Mouse (Mus musculus): Measurements from ENCODE around the gene Prrg2. TPM values are rescaled to one million over a fixed set of nuclear protein-coding genes. Genes with fewer than 3 reads are reported as not detected.
"Not testable (repeated sequence)": the region's sequence is repeated elsewhere in the genome, so short reads cannot be mapped to it uniquely, and the experiment has no call there.

The Prrg2 gene
- total RNA-seq, 2 experiments from 2014 or later = 5.4 to 7.4 TPM

DNA sequence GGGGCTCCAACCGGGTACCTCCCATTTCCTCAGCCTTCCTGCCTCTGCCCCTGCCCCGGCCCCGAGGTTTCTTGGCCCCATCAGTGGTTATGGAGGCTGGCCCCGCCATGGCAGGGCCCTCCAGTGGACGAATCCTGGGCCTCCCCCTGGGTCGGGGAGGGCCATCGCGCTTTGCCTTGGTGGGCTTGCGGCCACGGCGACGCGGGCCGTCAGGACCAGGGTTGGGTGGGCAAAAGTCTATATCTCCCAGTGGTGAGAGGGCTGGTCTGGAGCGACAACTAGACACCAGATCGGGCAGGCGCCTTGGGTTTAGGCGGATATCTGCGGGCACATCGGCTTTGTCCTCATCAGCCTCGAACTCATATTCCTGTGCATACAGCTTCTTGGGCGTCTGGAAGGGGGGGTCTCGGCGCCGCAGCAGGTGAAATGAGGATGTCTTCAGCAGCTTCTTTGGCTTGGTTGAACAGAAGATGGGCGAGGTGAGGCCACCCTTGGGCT lies 15.6 kb downstream of the Prrg2 start:
- intact Hi-C loops (cut with DNase I) = no loop called here
- no peak for DNase-seq (ENCODE audit: low spot score in 2 of 2)

DNA sequence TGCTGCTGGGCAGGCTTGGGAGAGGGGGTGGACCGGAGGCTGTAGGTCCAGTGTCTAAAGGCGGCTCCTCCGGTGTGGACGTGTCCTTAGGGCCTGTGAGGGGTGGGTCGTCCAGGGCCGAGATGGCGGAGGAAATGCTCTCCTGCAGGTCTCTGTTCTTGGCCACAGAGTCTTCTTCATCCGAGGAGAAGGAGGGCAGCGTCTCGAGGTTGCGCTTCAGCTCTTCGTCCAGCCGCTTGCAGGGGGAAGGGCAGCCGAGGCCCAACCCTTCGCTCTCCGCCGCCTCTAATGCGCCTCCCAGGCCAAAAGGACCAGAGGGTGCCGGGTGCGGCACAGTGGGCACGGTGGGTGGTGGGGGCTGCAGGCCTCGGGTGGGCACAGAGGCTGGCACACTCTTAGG lies 16.7 kb downstream of the Prrg2 start:
- intact Hi-C loops (cut with DNase I) = no loop called here
- no peak for DNase-seq (ENCODE audit: low spot score in 2 of 2)

DNA sequence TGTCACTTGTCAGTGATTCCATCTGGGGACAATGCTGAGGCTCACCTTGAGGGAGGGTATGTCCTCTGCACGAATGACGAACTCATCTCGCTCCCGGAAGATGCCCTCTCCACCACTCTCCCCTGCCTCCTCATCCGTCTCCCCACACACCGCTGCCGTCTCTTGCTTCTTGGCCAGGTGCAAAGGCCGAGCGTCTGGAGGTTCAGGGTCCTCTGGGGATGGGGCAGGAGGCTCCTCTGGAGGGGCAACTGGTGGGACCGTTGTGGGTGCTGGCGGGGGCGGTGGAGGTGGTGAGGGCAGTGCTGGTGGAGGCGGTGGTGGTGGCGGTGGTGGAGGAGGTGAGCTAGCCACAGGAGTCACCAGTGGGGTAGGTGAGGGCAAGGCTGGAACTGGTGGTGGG lies 19.2 kb downstream of the Prrg2 start:
- no peak for DNase-seq (ENCODE audit: low spot score in 2 of 2)
- intact Hi-C loops (cut with DNase I) = no loop called here

DNA sequence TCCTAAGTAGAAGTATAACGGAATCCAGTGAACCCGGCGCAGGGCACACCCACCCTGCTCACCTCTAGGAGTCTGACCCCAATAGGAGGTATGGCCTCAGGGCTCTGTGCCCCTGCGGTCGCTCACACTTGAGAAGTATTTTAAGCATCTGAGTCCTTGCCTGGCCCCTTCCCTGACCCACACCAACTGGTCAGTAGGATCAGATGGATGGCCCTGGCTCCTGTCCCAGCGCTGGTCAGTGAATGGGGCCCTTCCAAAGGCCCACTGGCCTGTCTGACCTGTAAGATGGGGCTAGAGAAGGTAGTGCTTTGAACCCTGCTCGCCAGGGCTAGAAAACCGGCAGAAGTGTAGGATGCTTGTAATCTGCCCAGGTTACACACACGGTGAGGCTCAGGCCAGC lies 21.6 kb downstream of the Prrg2 start:
- intact Hi-C loops (cut with DNase I) = no loop called here
- no peak for DNase-seq (ENCODE audit: low spot score in 2 of 2)

DNA sequence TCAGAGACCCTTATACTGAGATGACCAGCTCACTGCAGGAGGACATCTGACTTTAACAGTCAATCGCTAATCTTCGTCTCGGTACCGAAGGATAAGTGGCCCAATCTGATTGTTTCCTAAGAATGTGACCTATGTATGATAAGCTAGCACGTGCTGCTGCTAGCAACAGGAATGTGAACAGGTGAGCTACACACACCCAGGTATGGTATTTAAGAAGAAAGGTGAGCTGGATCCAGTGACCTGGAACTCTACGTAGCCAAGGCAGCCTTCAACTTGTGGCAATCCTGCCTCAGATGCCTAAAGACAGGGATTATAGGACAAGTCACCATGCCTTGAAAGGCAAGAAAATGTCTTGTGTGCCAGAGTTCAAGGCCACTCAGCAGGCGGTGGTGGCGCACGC lies 24.1 kb downstream of the Prrg2 start:
- intact Hi-C loops (cut with DNase I) = no loop called here
- no peak for DNase-seq (ENCODE audit: low spot score in 2 of 2)

DNA sequence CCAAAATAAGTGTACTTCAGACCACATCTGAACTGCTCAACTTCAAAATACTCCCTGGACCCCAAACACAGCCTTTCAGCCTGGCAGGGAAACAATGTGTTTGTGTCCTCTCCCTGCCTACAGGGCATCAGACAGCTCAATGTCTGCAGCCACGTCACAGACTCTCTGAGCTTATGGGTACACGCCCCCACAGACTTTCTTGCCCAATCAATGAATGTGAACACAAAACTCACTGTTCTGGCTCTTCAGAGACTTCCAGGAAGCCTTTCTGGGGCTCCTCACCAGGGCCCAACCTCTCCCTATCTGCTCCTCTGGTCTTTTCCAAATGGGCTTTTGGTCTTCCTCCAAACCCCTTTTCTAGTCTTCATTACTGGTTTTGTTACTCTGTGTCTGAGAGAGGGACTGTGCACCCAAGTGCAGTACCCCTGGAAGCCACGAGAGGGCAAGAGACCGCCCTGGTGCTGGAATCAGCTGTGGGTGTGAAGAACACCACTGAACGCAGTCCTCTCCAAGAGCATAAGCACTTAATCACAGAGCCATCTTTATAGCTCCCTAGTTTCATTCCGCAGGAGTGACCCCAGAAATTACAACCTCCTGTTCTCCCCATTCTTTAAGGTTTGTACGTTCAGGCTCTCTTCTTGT lies 24.6 kb downstream of the Prrg2 start:
- DNase-seq (ENCODE audit: low spot score in 2 of 2) = no peak
- intact Hi-C loops (cut with DNase I) = no loop called here

DNA sequence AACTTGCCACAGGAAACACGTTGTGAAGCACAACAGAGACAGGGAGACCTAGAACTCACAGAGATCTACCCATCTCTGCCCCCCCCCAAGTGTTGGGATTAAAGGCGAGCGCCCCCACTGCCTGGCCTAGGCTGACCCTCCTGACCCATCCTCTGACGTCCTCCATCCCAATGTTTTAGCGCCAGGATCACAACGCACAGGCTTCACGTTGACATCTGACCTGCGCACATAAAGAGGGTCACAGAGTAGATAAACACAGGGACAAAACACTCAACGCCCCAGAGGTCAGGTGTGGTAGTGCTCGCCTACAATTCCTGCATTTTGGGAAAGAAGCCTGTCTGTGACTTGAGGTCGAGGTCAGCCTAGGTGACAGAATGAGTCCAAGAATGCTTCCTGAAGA lies 25.8 kb downstream of the Prrg2 start:
- intact Hi-C loops (cut with DNase I) = no loop called here
- DNase-seq (ENCODE audit: low spot score in 2 of 2) = no peak

DNA sequence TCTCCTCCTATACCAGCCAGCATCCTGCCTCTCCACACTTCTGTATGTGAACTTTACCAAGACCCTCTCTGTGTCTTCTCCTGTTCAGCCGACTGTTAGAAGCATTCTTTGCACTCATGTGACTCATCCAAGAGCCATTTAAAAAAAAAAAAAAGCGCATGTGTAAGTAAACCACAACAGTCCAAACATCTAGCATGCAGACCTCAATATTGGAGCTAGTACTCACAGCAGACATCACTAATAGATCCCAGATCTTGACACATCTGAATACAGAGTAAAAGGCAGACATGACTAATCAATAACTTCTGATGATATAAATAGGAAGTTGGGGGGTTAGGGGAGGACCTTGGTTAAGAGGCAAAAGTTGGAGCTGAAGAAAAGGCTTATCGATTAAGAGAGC lies 26.8 kb downstream of the Prrg2 start:
- DNase-seq (ENCODE audit: low spot score in 2 of 2) = no peak
- intact Hi-C loops (cut with DNase I) = no loop called here

DNA sequence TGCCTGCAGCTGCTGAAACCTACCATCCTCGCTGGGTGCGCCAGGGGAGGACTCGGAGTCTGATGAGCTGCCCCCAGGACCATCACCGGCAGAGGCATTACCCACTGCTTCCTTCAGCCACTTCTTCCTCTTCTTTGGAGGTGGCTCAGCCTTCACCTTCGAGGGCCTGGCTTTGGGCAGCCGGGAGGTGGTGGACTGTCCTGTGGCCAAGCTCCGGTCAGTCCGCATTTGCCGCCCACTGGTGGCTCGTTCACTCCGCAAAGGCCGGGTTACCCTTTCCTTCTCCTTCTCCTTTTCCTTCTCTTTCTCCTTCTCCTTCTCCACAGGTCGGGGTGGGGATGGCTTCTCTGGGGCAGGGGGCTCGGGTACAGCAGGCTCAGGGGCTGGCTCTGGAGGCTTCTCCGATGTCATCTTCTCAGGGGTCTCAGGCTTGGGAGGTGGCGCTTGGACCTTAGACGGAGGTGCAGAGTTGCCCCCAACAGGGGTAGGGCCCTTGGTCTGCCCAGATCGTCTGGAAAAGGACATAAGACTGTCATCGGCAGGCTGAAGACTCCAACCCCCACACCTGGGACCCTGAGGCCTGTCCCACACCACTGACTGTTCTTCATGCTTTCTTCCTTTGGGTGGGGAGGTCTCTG lies 28.6 kb downstream of the Prrg2 start:
- intact Hi-C loops (cut with DNase I) = no loop called here

DNA sequence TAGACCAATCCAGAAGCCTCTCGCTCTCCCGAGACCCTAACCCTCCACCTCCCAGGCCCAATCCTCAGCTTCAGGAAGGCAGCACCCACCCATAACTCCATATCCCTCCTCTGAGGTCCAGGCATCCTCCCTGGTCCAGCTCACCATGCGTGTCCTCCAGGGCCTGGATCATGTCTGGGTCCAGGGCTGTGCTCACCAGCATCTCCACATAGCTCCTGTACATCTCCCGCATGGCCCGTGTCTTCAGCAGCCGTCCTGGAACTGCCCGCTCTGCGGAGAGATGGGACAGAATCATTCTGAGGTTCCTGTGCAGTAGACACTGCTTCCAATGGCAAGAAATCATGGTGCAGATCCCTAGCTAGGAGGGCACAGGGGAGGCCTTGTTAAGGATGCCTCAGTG lies 31.6 kb downstream of the Prrg2 start:
- intact Hi-C loops (cut with DNase I) = no loop called here
- DNase-seq (ENCODE audit: low spot score in 2 of 2) = no peak

More for the DNA sequence above, 28.6 kb downstream of the Prrg2 start:
- DNase-seq (ENCODE audit: low spot score in 2 of 2) = no peak

DNA sequence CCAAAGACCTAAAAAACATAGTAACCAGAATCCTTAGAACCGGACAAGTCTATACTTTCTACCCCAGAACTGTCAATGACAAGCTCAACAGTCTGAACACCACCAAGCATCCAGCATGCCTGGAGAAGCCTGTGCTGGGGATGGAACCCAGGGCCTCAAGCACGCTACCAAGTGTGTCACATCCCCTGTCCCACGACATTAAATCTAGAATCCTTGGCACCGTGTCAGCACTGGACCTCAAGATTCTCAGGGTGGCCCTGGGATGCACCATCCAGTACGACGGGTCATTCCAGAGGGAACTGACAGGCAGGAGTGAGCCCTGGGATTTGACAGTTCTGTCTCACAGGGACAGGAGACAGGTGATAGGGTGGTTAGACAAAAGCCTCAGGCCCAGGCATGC lies 32.5 kb downstream of the Prrg2 start:
- DNase-seq (ENCODE audit: low spot score in 2 of 2) = no peak
- intact Hi-C loops (cut with DNase I) = no loop called here

DNA sequence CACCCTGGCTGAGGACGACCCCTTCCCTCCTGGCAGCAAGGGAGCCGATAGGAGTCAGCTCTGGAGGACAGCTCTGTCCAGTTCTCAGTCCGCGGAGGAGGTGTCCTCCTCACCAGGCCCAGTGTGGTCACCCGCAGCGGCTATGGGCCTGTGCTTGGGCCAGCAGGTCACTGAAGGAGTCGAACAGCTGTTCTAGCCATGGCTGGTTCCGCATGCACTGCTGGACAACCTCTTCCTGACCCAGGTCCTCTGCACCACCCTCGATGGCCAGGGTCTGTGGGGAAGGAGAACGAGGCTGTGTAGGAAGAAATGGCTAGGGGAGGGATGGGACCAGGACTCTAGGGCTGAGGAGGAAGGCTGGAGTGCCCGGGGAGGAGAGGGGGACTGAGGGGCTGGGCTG lies 34.1 kb downstream of the Prrg2 start:
- DNase-seq (ENCODE audit: low spot score in 2 of 2) = no peak
- intact Hi-C loops (cut with DNase I) = no loop called here

DNA sequence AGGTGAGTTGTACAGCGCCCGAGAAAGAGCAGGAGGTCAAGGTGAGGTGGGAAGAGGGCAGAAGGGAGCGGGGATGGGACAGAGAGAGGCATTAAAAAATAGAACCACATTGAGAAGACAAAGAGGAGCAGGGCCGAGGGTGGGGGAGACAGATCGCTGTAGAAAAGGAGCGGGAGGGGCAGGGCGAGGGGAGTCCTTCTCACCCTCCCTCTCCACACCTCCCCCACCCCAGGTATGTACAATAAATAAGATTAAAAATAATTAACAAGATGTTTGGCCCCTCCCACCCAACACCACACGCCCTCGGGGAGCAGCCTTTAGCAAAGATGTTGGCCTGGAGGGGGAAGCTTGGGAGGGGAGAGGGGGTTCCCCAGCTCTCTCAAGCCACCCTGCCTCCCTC lies 34.7 kb downstream of the Prrg2 start:
- intact Hi-C loops (cut with DNase I) = no loop called here
- no peak for DNase-seq (ENCODE audit: low spot score in 2 of 2)

DNA sequence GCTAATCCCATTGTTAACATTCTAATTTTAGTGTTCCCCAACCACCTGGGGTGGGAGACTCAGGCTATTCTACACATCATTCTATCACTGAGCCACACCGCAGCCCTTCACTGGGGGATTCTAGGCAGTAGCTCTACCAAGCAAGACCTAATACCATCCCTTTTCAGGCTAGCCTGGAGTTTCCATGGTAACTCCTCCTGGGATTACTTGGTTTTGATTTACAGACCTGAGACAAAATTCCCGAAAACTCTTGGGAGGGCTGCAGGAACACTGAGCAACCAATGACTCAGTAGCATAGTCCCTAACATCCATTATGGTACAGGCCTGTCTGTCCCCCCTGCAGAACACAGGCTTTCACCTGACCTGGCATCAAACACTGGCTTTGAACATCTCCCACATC lies 36.2 kb downstream of the Prrg2 start:
- intact Hi-C loops (cut with DNase I) = no loop called here
- no peak for DNase-seq (ENCODE audit: low spot score in 2 of 2)

DNA sequence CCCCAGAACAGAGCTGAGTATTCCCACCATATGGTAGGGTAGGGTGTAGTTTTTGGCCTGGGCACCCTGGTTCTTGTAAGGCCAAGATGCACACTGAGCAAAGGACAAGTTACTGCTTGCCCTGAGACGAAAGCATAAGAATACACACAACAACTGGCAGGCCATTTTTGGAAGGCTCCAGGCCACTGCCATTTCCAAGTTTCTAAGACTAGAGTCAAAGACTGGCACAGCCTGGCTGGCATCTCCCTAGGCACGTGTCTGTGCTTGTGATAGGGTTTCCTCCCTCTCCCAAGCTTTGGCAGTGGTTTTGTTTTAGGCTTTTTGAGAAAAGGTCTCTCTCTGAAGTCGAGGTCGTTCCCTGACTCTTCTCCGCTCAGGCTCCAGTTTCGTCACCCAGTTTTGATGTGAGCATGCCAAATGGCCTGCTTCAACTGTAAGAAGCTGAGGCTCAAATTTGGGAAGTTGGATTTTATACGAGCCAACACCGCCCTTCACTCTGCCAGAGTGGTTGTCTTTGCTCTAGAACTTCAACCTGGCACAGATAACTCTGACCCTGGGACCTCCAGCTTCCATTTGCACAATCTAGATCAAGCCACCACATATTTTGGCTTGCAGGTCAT lies 36.8 kb downstream of the Prrg2 start:
- no peak for DNase-seq (ENCODE audit: low spot score in 2 of 2)
- intact Hi-C loops (cut with DNase I) = no loop called here

DNA sequence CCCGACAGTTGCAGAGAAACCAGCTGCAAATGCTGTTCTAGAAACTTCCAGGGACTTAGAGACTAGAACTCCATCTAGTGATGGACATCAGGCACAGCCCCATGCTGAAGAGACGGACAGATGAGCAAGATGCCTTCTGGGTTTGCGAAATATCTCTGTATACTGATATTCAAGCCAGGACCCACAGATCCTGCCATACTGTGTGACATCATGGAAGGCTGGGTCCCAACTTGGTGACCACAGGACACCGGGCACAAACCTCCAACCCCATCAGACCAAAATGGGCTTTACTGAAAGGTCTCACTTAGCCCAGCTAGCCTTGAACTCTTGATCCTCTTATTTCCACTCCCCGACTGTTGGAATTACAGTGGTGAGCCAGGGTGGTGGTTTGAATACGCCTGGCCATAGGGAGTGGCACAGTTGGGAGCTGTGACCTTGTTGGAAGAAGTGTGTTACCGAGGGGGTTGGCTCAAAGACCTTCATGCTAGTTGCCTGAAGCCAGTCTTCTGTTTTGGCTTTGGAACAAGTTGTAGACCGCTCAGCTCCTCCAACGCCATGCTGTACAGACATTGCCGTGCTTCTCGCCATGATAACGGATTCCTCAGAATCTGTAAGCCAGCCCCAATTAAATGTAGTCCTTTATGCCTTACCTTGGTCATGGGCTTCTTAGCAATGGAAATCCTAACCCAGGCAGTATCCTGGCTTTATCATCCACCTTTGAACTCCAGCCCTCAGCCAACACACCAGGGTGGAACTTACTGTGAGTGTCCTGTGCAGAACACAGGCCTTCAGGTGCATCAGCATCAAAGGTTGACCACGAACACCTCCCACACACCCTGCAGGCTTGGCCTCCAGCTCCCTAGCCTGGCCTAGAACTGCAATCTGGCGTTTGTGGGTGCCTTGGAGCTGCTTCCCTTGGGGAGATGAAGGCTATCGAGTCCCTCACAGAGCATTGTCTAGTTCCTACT lies 37.9 kb downstream of the Prrg2 start:
- DNase-seq (ENCODE audit: low spot score in 2 of 2) = no peak
- intact Hi-C loops (cut with DNase I) = no loop called here

DNA sequence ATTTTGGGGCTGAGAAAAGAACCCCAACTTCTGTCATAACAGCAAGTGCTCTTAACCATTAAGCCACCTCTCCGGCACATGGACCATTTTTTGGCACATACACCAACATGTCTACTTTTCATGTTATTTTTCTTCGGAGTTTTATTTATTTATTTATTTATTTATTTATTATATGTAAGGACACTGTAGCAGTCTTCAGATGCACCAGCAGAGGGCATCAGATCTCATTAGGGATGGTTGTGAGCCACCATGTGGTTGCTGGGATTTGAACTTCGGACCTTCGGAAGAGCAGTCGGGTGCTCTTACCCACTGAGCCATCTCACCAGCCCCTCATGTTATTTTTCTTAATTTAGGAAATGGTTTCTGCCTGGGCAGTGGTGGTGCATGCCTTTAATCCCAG lies 38.8 kb downstream of the Prrg2 start:
- intact Hi-C loops (cut with DNase I); DNase-seq (ENCODE audit: low spot score in 2 of 2): not testable (repeated sequence)

DNA sequence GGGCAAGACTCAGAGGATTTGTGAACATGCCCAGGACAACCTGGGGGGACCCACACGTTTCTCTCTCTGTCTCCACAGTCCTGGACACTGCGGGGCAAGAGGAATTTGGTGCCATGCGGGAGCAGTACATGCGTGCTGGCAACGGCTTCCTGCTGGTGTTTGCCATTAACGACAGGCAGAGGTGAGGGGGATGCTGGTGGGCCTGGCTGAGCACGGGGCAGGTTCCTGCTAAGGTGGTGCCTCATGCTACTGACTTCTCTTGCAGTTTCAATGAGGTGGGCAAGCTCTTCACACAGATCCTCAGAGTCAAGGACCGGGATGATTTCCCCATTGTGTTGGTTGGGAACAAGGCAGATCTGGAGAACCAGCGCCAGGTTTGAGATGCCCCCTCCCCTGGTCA lies 42.3 kb downstream of the Prrg2 start:
- DNase-seq (ENCODE audit: low spot score in 2 of 2) = no peak
- intact Hi-C loops (cut with DNase I) = no loop called here

DNA sequence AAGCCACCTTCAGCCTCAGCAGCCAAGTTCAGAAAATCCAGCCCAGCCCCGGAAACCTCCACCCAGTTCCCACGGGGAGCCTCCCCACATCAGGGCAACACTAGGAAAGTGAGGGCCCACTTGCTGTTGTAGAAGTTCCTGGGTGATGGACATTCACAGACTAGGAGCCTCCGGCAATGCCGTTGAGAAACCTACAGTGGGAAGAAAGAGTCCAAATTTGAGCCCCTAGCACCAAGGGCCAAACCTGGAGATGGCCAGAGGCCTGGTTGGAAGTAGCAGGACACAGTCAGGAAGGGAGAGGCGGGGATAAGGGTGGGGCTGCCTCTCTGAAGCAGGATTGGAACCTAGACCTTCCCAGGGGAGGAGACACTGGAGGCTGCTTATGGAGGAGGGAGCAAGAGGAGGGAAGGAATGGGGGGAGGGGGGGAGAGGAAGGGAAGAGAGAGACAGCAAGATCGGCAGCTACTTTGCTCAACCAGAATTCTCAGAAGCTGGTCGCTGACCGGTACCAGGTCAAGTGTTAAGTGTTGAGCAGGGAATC lies 43.4 kb downstream of the Prrg2 start:
- no peak for DNase-seq (ENCODE audit: low spot score in 2 of 2)
- intact Hi-C loops (cut with DNase I) = loop anchor here (5.0 kb wide), 1 partner anchor 33 kb away; the partner anchor contains the start of gene Prr12

All from left cerebral cortex, postnatal 36 days (tissue).